Mouse (Mus musculus) frontal cortex, postnatal 36 days (tissue): ENCODE measurements around the gene Pepd.
A peak's percentile ranks its signal among the peaks of the same experiment; 100 is the strongest.
"Not testable (repeated sequence)": the region's sequence is repeated elsewhere in the genome, so short reads cannot be mapped to it uniquely, and the experiment has no call there.

Experiments
- DNase-seq, 2 experiments: peaks; one replicate each; pipeline ENCODE4 v3.0.0; 2022; ENCODE audit warnings: low spot score in 2 of 2

Gene Pepd

DNA sequence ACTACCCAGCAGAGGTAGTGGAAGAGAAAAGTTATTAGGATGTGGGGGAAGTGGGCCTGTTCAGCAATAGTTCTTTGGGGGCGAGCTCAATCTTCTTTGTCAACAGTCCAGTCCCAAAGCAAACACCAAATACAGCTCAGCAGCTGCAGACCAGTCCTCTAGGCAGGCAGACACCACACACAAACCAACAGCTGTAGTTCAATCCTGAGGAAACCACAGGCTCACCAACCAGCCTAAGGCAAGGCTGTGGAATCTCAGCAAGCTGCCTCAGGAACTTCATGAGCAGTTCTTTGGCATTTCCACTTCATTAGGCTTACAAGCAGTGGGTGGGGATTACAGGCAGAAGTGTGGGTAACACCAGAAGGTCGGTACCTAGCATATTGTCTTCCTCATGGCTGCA, 70.2 kb downstream of the Pepd start:
- not testable (repeated sequence) for DNase-seq

GRCm38 (mm10) chr7:34983702-34984475, 71.7 kb downstream of the Pepd start:
- DNase-seq = no peak

DNA sequence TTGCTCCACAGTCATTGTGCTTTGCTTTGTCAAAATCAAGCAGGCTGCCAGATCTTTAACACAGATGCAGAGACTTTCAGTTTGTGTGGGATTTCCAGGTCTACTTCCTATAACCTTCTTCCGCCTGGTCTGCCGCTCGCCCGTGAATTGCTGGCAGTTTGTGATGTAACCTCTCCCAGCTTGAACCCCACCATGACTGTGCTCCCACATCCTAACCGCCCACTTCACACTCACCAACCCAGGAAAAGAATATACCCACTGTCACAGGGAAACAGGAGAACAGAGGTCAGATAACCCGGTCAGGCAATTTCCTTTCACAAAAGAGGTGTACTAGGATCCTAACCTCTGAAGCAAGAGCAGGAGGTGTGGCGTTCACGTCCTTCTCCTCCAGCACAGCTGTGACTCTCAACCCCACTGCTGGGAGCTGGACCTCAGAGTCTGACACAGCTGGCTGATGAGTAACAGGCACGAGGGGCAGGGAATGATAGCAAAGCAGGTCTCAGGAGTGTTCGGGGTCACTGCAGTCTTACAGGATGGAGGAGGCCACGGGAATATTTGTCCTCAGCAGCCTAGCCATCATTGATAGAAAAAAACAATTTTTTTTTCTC, 72.5 kb downstream of the Pepd start:
- no peak for DNase-seq

- no peak for DNase-seq
Observed at GRCm38 (mm10) chr7:34985216-34985615, 73.0 kb downstream of the Pepd start.

DNA sequence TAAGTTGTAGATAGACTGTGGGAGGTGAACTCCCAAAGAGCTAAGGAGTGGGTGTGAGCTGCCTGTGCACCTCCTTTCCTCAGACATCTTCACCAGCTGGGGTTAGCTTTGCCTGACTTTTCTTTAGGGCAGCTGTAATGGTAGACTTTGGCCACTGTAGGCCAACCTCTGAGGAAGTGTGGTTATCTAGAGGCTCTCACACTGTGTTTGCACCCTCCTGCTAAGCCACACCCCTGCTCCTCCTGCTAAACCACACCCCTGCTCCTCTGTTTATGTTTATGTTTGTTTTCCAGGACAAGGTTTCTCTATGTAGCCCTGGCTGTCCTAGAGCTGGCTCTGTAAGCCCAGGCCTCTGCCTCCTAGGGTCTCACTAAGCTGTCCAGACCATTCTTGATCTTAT, 73.5 kb downstream of the Pepd start:
- DNase-seq = no peak

GRCm38 (mm10) chr7:34986575-34987150, 74.5 kb downstream of the Pepd start:
- DNase-seq = no peak

DNA sequence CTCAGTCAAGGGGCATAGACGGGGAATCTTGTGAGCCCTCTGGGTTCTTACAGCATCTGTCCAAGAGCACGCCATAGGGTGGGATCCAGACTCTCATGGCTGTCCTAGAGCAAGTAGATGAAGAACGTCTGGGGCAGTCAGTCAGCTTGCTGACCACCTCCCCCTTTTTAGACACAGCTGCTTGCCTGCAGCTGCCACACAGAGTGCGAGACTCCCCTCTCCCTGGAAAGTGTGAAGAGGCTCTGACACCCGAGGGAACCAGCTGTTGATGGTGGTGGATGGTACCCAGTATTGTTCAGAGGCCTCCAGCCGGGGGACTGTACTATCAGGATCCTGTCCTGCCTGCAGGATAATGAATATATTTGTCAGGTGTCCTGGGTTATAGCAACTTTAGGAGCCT, 75.1 kb downstream of the Pepd start:
- DNase-seq = no peak

- peak in 1 of 2 experiments; percentile 20 for DNase-seq
Observed at GRCm38 (mm10) chr7:34988488-34988887, 76.3 kb downstream of the Pepd start.

DNA sequence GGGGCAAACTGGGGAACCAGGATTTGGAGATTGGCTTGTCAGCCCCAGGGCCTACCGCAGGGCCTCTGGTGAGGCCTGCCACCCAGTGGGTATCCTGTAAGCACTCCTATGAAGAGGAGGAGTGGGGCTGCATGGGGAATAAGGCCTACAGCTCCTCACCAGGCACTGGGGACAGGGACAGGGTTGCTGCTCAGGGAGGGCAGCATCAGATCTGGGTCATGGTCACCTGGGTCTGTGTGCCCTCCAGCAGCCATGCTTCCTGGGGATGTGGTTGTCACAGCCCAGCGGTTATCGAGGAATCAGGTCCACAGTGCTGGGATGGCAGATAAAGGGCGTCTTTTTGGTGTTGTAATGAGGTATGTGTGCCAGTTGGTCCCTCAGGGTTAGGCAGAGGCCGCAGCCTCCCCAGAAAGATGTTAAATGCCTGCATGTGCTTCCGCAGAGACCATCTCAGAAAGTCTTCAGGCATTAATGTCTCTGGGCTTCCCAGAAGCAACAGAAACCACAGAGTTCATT, 79.6 kb downstream of the Pepd start:
- no peak for DNase-seq

DNA sequence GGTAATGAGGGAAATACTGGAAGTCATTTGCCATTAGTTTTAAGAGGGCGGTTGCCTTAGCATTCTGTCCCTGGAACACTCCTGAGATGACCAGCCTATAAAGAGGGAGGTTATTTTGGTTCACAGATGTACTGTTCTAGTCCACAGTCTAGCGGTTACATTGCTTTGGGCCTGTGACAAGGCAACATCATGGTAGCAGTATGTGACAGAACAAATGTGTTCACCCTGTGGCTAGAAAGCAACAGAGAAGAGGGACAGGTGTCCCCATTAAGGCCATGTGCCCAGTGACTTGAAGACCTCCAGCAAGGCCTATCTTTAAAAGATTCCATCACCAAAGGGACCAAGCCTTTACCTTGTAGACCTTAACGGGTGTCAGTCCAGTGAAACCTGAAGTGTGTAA, 80.6 kb downstream of the Pepd start:
- DNase-seq = no peak

GRCm38 (mm10) chr7:34995872-34996662, 83.9 kb downstream of the Pepd start:
- no peak for DNase-seq

DNA sequence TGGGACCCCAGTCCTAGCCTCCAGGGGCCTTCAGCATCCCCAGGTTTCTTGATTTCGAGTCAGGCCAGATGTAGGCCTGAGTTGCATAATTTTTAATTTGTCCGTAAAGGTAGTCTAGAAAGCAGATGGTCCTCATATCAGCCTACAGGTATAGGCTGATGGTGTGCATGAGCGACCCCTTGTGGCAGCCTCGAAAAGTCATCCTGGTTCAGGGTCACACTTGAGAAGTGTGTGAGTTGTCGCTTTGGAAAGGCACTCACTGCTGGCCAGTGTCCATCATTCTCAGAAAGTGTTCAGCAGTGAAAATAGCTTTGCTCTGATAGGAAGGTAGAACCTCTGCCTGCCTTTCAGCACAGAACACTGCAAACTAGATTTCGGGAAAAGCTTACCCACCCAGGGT, 88.7 kb downstream of the Pepd start:
- peak; percentile 31 to 38 for DNase-seq

DNA sequence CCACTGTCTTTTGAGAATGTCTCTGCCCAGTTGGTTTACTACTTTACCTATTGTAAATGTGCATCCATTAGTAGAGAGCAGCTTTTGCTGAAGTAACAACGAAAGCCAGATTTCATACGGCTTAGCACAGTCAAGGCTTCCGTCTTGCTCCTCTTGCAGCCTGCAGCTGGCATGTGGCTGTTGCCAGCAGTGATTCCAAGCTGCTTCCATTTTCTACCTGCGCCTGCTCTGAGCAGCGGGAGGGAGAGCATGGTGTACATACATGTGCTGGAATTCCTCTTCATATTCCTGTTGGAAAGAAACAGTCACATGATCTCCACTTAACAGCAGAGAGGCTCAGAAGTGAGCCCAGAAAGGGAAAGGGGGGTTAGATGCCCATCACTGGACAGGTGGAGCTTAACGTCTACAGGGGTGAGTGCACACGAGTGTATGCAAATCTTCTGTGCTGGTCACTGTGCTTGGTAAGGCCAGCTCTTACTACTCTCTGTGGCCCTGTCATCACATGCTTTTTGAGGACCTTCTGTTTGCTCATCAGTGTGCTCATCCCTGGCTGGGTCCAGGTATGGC, 91.1 kb downstream of the Pepd start:
- DNase-seq = no peak

- no peak for DNase-seq
Observed at GRCm38 (mm10) chr7:35006661-35007060, 94.5 kb downstream of the Pepd start.

- no peak for DNase-seq
Observed at GRCm38 (mm10) chr7:35013228-35013627, 101.0 kb downstream of the Pepd start.

DNA sequence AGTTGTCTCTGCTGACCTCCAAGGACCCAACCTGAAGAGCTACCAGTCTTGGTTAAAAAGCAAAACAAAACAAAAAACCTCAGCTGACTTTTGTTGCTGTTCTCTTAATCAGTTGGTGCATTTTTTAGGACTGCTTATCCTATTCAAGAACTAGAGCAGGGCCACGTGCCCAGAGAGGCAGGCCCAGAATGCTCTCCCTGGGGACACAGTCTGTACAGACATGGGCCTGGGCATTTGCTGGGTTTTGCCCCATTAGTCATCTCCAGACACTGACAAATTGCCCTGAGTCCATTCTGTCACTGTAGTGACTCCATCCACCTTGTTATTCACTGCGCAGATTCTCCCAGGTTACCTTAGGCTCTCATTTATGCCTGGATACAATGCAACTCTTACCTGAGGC, 103.1 kb downstream of the Pepd start:
- no peak for DNase-seq

GRCm38 (mm10) chr7:35021365-35021764, 109.2 kb downstream of the Pepd start:
- no peak for DNase-seq

GRCm38 (mm10) chr7:35023251-35023650, 111.1 kb downstream of the Pepd start:
- DNase-seq = no peak

DNA sequence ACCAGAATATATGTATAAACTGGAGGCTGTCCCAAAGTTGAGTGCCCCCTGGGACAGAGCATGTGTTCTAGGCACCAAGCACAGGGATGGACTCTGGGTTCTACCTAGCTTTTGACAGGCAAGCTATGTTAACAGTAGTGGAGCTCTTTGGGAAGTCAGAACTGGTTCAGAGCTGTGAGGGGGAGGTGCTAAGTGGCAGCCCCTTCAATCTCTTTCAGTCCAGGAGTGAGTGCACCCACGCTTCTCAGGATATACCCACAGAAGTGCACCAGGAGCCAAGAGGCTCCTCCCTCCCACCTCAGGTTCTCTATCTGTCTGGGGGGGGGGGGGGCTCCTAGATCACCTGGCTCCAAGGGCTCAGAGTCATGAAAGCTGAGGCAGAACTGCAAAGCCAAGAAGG, 112.2 kb downstream of the Pepd start:
- no peak for DNase-seq

DNA sequence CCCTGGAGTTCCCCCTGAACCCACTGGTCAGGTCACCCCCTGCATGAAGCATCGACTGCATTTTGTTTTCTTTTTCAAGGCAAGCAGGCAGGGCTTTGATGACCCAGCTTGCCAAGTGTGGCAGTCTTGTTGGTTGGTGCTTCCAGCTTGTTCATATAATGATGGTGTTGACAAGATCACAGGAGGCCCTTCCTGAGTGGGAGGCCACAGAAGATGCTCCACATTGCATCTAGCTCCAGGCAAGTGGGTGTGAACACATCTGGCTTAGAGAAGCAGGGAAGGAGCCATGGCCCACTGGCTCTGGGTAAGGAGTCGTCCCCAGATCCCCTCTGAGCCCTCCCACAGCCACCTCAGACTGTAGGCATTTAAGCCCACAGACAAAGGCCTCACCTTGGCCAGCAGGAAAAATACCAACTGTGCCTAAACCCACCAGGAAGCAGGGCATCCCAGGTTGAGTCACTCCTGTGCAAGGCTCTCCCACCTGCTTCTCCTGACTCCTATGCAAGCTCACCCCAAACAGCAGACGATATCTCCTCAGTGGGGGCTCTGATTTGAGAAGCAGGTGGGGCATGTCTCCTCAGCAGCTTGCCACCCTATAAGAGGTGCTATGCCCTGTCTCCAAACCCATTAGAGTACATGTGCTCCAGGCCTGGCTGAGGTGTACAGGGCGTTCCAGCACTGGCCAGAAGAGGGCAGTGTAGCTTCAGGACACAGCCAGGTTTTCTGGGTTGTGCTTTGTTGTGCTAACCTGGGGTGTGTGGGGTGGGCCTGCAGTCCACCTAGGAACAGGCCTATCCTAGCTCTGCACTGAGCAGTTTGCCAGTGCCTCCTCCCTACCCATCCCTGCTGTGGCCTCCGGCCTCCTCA, 113.5 kb downstream of the Pepd start:
- peak; percentile 82 to 85 for DNase-seq

- DNase-seq = no peak
Observed at GRCm38 (mm10) chr7:35026276-35026630, 114.1 kb downstream of the Pepd start.
